Mouse (Mus musculus): ENCODE data around the gene Nmbr.

- TF ChIP-seq CTCF (IDR thresholded peaks at IDR 0.05; ENCODE audit: extremely low read depth, insufficient read depth, insufficient read length, insufficient replicate concordance) (no peak), POLR2A (IDR thresholded peaks at IDR 0.05; ENCODE audit: low read depth, low read length) (no peak)
Observed at GRCm38 (mm10) chr10:14759665-14760558, 54.5 kb downstream of the Nmbr start.
